Mouse (Mus musculus): ENCODE data around the gene Tomm70a. TPM values are rescaled to one million over a fixed set of nuclear protein-coding genes. Genes with fewer than 3 reads are reported as not detected.
A peak's percentile ranks its signal among the peaks of the same experiment; 100 is the strongest.

Gene Tomm70a
- polyA plus RNA-seq, 1 experiment, result 24.1 TPM

GRCm38 (mm10) chr16:57099572-57100237 lies 21.8 kb upstream of the Tomm70a start:
- H3K27me3 ChIP-seq (ENCODE audit: control insufficient read depth, insufficient read depth, low read length), result no peaks in the 10 kb centered on the region
- no peaks in the 10 kb centered on the region for H3K36me3 ChIP-seq (ENCODE audit: control insufficient read depth, insufficient read depth, low read length)
- H3K4me3 ChIP-seq (ENCODE audit: control insufficient read depth, low read depth, low read length), result no peak overlapping the region
- no peaks in the 10 kb centered on the region for H3K4me1 ChIP-seq (ENCODE audit: control insufficient read depth, insufficient read depth, low read length)
- no peak overlapping the region for H3K27ac ChIP-seq (ENCODE audit: control insufficient read depth, insufficient read depth, low read depth, low read length)
- TF ChIP-seq POLR2A (IDR thresholded peaks at IDR 0.05; ENCODE audit: control insufficient read depth, low read depth, low read length) (no peak), CTCF (IDR thresholded peaks at IDR 0.05; ENCODE audit: control insufficient read depth, insufficient read depth, insufficient replicate concordance, low read depth, low read length) (no peak)

- Histone ChIP-seq H3K36me3 (ENCODE audit: control insufficient read depth, insufficient read depth, low read length) (no peaks in the 10 kb centered on the region), H3K4me1 (ENCODE audit: control insufficient read depth, insufficient read depth, low read length) (no peaks in the 10 kb centered on the region), H3K4me3 (ENCODE audit: control insufficient read depth, low read depth, low read length) (no peak overlapping the region), H3K27me3 (ENCODE audit: control insufficient read depth, insufficient read depth, low read length) (no peaks in the 10 kb centered on the region), H3K27ac (ENCODE audit: control insufficient read depth, insufficient read depth, low read depth, low read length) (no peak overlapping the region)
- TF ChIP-seq POLR2A (IDR thresholded peaks at IDR 0.05; ENCODE audit: control insufficient read depth, low read depth, low read length) (no peak), CTCF (IDR thresholded peaks at IDR 0.05; ENCODE audit: control insufficient read depth, insufficient read depth, insufficient replicate concordance, low read depth, low read length) (no peak)
Measured at GRCm38 (mm10) chr16:57101174-57101573, 20.3 kb upstream of the Tomm70a start.

GRCm38 (mm10) chr16:57106185-57106960 lies 15.1 kb upstream of the Tomm70a start:
- H3K27ac ChIP-seq (ENCODE audit: control insufficient read depth, insufficient read depth, low read depth, low read length), result no peak overlapping the region
- H3K4me1 ChIP-seq (ENCODE audit: control insufficient read depth, insufficient read depth, low read length), result no peaks in the 10 kb centered on the region
- TF ChIP-seq CTCF (IDR thresholded peaks at IDR 0.05; ENCODE audit: control insufficient read depth, insufficient read depth, insufficient replicate concordance, low read depth, low read length) (no peak), POLR2A (IDR thresholded peaks at IDR 0.05; ENCODE audit: control insufficient read depth, low read depth, low read length) (no peak)
- no peak overlapping the region for H3K4me3 ChIP-seq (ENCODE audit: control insufficient read depth, low read depth, low read length)
- H3K27me3 ChIP-seq (ENCODE audit: control insufficient read depth, insufficient read depth, low read length), result no peaks in the 10 kb centered on the region
- no peaks in the 10 kb centered on the region for H3K36me3 ChIP-seq (ENCODE audit: control insufficient read depth, insufficient read depth, low read length)

DNA sequence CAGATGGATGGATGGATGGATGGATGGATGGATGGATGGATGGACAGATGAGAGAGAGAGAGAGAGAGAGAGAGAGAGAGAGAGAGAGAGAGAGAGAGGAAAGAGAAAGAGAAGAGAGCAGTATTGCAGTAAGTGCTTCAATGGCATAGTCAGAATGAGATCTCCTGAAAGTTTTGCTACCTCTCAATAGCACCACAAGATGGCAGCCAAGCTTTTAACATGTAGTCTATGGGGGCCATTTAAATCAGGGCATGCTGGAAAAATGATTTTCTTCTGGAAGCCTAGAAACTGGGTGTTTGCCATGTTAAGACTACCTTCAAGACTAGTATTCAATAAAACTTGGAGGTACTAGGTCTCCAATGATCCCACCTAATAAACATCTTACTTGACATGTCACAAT lies 5.4 kb upstream of the Tomm70a start:
- H3K36me3 ChIP-seq (ENCODE audit: control insufficient read depth, insufficient read depth, low read length), result no peaks in the 10 kb centered on the region
- H3K4me1 ChIP-seq (ENCODE audit: control insufficient read depth, insufficient read depth, low read length), result no peaks in the 10 kb centered on the region
- H3K4me3 ChIP-seq (ENCODE audit: control insufficient read depth, low read depth, low read length), result no peak overlapping the region
- H3K27ac ChIP-seq (ENCODE audit: control insufficient read depth, insufficient read depth, low read depth, low read length), result no peak overlapping the region
- TF ChIP-seq POLR2A (IDR thresholded peaks at IDR 0.05; ENCODE audit: control insufficient read depth, low read depth, low read length) (no peak), CTCF (IDR thresholded peaks at IDR 0.05; ENCODE audit: control insufficient read depth, insufficient read depth, insufficient replicate concordance, low read depth, low read length) (no peak)
- no peaks in the 10 kb centered on the region for H3K27me3 ChIP-seq (ENCODE audit: control insufficient read depth, insufficient read depth, low read length)

- Histone ChIP-seq H3K36me3 (ENCODE audit: control insufficient read depth, insufficient read depth, low read length) (no peaks in the 10 kb centered on the region), H3K27me3 (ENCODE audit: control insufficient read depth, insufficient read depth, low read length) (no peaks in the 10 kb centered on the region), H3K4me1 (ENCODE audit: control insufficient read depth, insufficient read depth, low read length) (no peaks in the 10 kb centered on the region), H3K27ac (ENCODE audit: control insufficient read depth, insufficient read depth, low read depth, low read length) (no peak overlapping the region), H3K4me3 (ENCODE audit: control insufficient read depth, low read depth, low read length) (no peak overlapping the region)
- TF ChIP-seq POLR2A (IDR thresholded peaks at IDR 0.05; ENCODE audit: control insufficient read depth, low read depth, low read length) (no peak), CTCF (IDR thresholded peaks at IDR 0.05; ENCODE audit: control insufficient read depth, insufficient read depth, insufficient replicate concordance, low read depth, low read length) (no peak)
Measured at GRCm38 (mm10) chr16:57117562-57117961, 3.9 kb upstream of the Tomm70a start.

- no peak for TF ChIP-seq POLR2A (IDR thresholded peaks at IDR 0.05; ENCODE audit: control insufficient read depth, low read depth, low read length)
- TF ChIP-seq CTCF (IDR thresholded peaks at IDR 0.05; ENCODE audit: control insufficient read depth, insufficient read depth, insufficient replicate concordance, low read depth, low read length), result no peak
- Histone ChIP-seq H3K36me3 (ENCODE audit: control insufficient read depth, insufficient read depth, low read length) (no peaks in the 10 kb centered on the region), H3K27ac (ENCODE audit: control insufficient read depth, insufficient read depth, low read depth, low read length) (peak overlapping the region; percentile 82), H3K4me3 (ENCODE audit: control insufficient read depth, low read depth, low read length) (peak overlapping the region; percentile 94), H3K27me3 (ENCODE audit: control insufficient read depth, insufficient read depth, low read length) (no peaks in the 10 kb centered on the region), H3K4me1 (ENCODE audit: control insufficient read depth, insufficient read depth, low read length) (no peaks in the 10 kb centered on the region)
Measured at GRCm38 (mm10) chr16:57121816-57122415, 413 bp downstream of the Tomm70a start.

Data from testis, adult 2 months (tissue).